Mouse (Mus musculus) heart, postnatal 10 days (tissue): ENCODE measurements around the gene Vcan. TPM values are rescaled to one million over a fixed set of nuclear protein-coding genes. Genes with fewer than 3 reads are reported as not detected.

Experiments used
- DNase-seq, 2 experiments: peaks; one replicate each; pipeline ENCODE4 v3.0.0; 2021
- intact Hi-C: fragments of 180-260 bp; cut with DNase I; formaldehyde crosslinking; loops from one replicate; pipeline ENCODE4 v1.15.1; 2025
- total RNA-seq, 2 experiments: library from RNA; stranded (reverse); gene quantifications; 2 replicates each; pipeline ENCODE4 v1.2.3; 2021

Vcan gene
- total RNA-seq, 2 experiments from 2014 or later = 51.5 to 53.2 TPM

DNA sequence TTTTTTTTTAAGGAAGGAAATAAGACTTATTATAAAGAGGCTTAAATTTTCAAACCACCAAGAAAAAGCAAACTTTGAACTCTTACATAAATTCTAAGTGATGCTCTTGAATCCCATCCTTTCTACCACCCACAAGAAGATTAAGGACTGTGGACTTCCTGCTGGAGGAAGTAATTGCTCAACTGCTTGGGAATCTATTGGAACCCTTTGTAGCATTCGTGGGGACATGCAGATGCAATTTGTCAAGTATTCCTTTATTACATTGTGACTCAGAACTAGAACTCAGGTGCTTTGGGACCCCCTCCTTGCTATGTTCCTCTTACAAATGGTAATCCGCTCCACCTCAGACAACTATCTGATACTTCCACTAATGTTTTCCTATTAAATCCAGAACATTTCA lies 4.0 kb downstream of the Vcan start:
- intact Hi-C loops = no loop called here
- DNase-seq = no peak

GRCm38 (mm10) chr13:89735111-89735510 lies 7.2 kb downstream of the Vcan start:
- intact Hi-C loops = no loop called here
- DNase-seq = peak; percentile 48 to 53

DNA sequence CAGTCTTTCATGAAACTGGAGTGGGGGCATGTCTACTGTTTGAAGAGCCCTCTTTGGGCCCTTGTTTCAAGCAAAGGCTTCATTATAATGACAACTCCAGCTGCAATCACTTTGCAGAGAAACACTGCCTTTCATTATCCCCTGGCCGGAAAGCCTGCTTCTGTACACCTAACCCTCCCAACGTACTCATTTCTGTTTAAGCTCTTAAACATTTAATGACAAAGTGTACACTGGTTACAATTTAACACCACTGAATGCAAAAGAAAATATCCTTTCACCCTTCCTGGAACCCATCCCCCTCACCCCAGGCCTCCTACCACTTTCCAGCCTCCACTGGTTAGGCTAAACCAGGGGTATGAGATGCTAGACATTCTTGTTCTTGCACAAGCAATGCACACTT lies 15.8 kb downstream of the Vcan start:
- no peak for DNase-seq
- intact Hi-C loops = no loop called here

DNA sequence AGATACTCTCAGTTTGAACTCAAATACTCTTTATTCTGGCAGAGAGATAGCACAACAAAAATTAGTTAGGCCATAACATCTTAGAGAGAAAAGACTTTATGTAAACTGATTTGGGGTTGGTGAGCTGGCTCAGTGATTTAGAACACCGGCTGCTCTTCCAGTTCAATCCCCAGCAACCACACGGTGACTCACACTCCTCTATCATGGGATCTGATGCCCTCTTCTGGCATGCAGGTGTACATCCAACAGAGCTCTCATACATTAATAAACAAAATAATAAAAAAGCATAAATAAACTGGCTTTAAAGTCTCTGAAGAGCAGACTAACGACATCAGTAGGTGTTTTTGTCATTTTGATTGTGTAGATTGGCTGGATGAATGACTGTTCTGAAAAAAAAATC lies 21.8 kb downstream of the Vcan start:
- intact Hi-C loops = no loop called here
- DNase-seq = no peak

- DNase-seq = no peak
- intact Hi-C loops = no loop called here
Measured at GRCm38 (mm10) chr13:89709497-89710201, 32.7 kb downstream of the Vcan start.

GRCm38 (mm10) chr13:89708151-89708927 lies 34.0 kb downstream of the Vcan start:
- peak in 1 of 2 experiments; percentile 20 for DNase-seq
- intact Hi-C loops = no loop called here

GRCm38 (mm10) chr13:89702395-89702794 lies 39.9 kb downstream of the Vcan start:
- intact Hi-C loops = no loop called here

GRCm38 (mm10) chr13:89699998-89700555 lies 42.2 kb downstream of the Vcan start:
- intact Hi-C loops = no loop called here
- no peak for DNase-seq

More at GRCm38 (mm10) chr13:89702395-89702794, 39.9 kb downstream of the Vcan start:
- DNase-seq = no peak

GRCm38 (mm10) chr13:89692597-89692996 lies 49.7 kb downstream of the Vcan start:
- DNase-seq = no peak
- intact Hi-C loops = no loop called here

DNA sequence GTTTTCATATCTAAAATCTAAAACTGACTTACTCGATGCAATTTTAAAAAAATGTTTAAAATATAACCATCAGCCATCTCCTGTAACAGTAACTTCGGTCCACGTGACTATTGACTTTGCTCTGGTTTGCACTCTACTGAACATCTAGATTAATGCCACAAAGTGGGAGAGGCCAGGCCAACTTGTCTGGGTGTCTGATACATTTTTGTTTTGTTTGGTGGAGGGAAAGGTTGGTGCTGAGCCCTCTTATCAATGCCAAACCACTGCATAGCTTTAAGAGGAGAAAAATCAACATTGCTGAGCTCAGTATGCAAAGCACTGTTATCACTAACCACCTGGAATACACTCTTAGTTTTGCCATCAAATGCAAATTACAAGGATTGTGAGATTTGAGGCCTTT lies 58.8 kb downstream of the Vcan start:
- intact Hi-C loops = no loop called here

GRCm38 (mm10) chr13:89682254-89682653 lies 60.1 kb downstream of the Vcan start:
- DNase-seq = no peak
- intact Hi-C loops = no loop called here

More for the DNA sequence above, 58.8 kb downstream of the Vcan start:
- no peak for DNase-seq

- intact Hi-C loops = no loop called here
- DNase-seq = no peak
Measured at GRCm38 (mm10) chr13:89679756-89680155, 62.6 kb downstream of the Vcan start.

DNA sequence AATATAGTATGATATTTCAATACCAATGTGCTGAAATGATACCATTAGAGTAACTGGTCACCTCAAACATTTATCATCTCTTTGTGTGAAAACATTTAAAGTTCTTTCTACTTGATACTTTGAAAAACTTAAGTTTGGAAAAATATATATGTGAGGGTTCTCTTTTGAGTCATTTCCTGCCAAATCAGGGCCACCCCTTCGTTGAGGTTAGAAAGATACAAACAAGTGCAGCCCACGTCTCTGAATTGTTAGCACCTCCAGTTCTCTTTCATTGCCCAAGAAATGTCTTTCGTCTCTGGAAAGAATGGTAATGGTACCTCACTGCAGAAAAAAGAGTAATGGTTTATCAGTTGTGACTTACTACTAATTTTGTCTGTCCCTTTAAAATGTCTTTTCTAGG lies 71.8 kb downstream of the Vcan start:
- no peak for DNase-seq
- intact Hi-C loops = no loop called here

DNA sequence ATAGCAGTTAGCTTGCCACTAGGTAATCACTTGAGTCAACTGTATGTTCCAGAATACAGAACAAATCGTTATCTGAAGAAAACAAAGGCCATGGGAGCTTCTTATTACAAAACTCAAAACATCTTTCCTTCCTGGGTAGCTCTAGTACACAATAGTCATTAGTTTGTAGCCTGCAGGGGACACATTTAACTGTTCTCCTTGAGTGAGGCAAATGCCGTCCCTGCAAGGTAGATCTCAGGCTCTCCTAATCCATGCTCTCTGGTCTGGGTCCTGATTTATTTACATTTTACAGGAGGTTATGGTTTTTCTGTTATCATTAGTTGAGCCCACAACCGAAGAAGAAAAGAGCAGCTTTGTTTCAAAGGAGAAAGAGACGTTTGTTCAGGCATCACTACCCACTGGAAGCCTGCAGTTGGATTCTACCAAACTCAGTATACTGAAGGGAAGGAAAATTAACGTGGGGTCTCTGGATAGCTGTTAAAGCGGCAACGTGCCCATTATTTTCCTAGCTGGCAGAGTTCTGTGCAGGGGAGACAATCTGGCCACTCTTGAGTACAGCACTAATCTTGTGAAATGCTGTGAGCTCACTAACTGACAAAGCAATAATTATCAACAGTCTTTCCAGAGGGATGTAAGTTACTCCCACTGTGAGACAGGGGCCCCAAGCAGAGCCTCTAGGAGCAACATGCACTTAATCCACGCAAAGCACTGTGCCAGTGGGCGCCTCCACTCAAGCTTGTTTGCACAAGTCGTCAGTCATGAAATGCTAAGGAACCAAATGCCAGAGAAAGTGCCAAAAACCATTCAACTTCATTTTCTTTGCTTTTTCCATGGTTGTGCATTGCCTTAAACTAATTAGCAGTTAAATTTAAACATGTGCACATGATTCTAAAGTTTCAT lies 73.1 kb downstream of the Vcan start:
- DNase-seq = no peak
- intact Hi-C loops = loop anchor here (1.0 to 5.0 kb wide), 3 partner anchors 108 to 1217 kb away; no protein-coding TSS in a partner anchor

GRCm38 (mm10) chr13:89668069-89668468 lies 74.2 kb downstream of the Vcan start:
- intact Hi-C loops = loop anchor here (1.0 to 5.0 kb wide), 3 partner anchors 109 to 1218 kb away; no protein-coding TSS in a partner anchor
- DNase-seq = peak; percentile 26 to 61

DNA sequence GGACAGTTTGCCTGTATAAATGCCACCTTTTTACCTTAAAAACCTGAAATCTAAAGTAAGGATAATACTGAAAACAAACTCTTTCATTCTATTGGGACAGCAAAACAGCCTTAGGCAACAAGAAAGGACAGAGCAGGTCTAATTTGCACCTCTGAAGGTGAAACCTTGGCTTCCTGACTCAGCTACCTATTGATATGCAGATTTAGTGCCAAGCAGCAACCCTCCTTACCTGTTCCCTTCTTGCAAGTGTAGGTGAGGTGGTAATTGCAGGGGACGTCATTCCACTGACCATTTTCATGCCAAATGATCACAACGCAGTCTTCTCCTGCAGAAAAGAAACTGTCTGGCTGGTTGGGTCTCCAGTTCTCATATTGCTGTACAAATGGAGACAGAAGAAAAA lies 80.6 kb downstream of the Vcan start:
- no peak for DNase-seq
- intact Hi-C loops = no loop called here

- DNase-seq = no peak
- intact Hi-C loops = no loop called here
Measured at GRCm38 (mm10) chr13:89657046-89657445, 85.3 kb downstream of the Vcan start.

- DNase-seq = no peak
- intact Hi-C loops = no loop called here
Measured at GRCm38 (mm10) chr13:89653279-89653678, 89.0 kb downstream of the Vcan start.

- no peak for DNase-seq
- intact Hi-C loops = no loop called here
Measured at GRCm38 (mm10) chr13:89652773-89653172, 89.5 kb downstream of the Vcan start.

DNA sequence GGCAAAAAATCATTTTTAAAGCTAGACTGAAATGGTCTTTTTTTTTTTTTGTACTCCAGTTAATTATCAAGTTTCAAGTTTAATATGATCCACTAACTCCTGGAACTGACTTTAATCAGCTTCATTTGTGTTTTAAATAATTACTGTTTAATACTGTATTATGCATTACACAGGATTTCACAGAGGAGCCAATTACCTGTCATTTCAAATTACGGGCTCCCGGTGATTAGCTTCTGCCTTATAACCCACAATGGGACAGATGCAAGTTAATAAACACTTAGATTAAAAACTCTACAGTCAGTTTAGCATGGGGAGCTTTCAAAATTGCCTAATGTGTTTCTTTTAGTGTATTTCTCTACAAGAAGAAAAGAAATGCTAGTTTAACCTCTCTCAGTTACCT lies 96.7 kb downstream of the Vcan start:
- intact Hi-C loops = no loop called here
- DNase-seq = no peak

GRCm38 (mm10) chr13:89637012-89637411 lies 105.3 kb downstream of the Vcan start:
- intact Hi-C loops = no loop called here
- no peak for DNase-seq
